Mouse (Mus musculus) heart, adult 8-10 months (tissue): ENCODE measurements around the gene Tef. TPM values are rescaled to one million over a fixed set of nuclear protein-coding genes. Genes with fewer than 3 reads are reported as not detected.
A peak's percentile ranks its signal among the peaks of the same experiment; 100 is the strongest.

Source experiments
- DNase-seq: peaks from one replicate; pipeline ENCODE4 v3.0.0; 2022; ENCODE audit warnings: low spot score
- total RNA-seq, 4 experiments: library from RNA; stranded (reverse); gene quantifications; 2 replicates each; pipeline ENCODE4 v1.2.4; 2022

The Tef gene
- total RNA-seq, 4 experiments from 2014 or later, result 125 to 157 (median 155) TPM

- no peak for DNase-seq
Measured at GRCm38 (mm10) chr15:81828426-81829207, 26.4 kb downstream of the Tef start.

DNA sequence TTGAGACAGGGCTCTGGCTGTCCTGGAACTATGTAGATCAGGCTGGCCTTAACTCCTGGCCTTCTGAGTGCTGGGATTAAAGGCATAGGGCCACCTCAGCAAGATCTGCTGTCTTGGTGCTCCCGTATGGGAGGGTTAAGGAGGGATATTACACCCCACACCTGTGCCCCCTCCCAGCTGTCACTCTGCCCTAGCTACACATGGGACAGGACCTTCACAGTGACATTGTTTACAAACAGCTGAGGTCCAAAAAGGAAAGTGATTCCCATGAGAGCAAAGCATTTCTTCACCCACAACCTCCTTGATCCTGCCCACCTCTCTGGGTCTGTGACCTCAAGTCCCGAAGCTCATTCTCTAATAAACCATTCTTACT, 27.0 kb downstream of the Tef start:
- DNase-seq, result no peak

DNA sequence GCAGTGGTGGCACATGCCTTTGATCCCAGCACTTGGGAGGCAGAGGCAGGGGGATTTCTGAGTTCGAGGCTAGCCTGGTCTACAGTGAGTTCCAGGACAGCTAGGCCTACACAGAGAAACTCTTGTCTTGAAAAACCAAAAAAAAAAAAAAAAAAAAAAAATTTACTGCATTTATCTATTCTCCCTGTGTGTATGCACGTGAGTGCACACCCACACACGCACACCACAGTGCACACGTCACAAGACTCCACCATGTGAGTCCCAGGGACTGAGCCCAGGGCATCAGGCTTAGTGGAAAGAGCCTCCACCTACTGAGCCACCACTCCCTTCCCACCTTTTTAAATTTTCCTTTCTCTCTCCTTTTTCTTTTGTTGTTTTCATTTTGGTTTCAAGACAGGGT, 28.3 kb downstream of the Tef start:
- no peak for DNase-seq

DNA sequence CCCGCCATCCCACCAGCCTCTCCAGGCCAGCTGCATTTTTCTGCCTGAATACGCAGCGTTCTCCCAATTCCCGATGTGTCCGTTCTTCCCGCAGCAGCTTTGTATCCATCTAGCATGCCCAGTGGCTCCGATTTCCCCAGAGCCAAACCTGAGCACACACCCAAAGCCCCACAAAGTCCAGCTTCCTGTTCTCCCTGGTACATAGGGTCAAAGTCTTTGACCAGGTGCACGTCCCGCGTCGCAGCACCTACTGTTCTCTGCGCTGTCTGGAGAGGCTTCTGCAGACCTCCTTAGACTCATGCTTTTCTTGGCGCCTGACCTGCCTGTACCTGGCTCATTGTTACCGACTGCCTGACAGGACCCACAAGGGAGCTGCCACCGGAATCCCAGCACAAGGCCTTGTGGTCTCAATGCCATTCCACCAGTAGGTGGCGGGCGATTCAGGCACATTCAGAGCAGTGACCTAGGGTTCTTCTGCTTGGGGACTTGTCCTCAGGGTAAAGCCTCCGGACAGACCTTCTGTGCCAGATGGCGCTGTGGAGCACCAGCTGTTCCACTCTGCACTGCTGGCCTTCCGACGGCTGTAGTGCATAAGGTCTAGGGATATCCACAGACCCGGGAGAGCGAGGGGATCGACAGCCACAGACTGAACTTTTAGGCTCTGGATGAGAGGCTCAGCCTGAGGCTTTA, 29.1 kb downstream of the Tef start:
- peak; percentile 91 for DNase-seq

DNA sequence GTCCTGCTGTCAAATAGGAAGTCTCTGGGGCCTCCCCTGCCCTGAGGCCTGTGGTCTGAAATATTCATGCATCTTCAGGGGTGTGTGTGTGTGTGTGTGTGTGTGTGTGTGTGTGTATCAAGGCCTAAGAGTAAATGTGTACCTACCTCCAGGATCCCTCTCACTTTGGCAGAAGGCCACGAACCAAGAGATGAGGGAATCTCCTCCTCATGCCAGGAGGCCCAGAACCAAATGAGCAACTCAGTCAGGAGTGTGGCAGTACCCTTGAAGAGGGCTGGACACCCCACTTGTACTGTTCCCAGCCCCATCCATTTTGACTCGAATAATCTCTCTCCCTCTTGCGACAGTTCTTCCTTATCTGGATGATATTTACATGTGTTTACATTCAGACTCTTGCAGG, 30.0 kb downstream of the Tef start:
- no peak for DNase-seq

DNA sequence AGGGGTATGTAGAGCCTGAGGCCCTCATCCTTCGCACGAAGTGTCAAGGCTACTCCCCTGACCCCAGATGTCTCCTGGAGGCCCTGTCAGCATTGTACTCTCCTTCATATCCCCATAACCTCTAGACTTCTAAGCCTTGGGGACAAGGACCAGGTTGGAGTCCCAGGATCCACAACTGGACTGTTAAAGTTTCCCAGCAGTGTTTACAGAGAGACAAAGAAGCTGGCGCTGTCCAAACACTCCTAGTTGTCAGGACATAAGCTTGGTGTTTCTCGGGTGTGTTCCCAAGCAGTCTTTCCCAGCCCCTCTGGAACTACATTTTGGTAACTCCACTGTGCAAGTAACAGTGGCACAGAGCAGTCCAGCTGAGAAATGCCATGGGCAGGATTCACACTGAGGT, 31.3 kb downstream of the Tef start:
- DNase-seq, result no peak

DNA sequence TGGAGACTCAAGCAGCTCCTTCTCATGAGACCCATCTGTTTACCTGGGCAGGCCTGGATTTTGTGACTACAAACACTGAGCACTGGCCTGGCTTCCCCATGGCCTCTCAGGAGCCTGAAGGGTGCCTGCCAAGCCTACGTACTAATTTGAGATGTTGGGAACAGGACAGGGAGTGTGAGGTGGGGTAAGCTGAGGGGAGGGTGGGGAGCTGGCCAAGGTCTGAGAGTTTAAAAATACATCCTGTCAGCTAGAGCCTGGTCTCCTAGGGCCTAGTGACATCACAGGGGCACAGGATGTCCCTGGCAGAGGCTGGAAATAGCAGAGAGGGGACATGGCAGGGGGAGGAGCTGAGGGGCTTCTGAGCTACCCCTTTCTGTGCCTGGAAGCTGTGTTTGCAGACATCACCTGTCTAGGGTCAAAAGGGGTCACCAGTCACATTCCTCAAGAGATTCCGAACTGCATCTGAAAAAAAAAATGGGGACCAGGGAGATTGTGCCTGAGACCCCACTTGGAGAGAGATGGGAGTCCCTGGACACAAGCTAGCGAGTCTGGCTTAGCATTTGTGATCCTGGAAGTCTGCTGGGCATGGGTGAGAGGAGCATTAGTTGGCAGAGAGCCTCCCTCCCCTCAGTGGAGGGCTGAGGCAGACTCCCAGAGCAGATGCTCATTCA, 32.1 kb downstream of the Tef start:
- DNase-seq, result peak; percentile 72

DNA sequence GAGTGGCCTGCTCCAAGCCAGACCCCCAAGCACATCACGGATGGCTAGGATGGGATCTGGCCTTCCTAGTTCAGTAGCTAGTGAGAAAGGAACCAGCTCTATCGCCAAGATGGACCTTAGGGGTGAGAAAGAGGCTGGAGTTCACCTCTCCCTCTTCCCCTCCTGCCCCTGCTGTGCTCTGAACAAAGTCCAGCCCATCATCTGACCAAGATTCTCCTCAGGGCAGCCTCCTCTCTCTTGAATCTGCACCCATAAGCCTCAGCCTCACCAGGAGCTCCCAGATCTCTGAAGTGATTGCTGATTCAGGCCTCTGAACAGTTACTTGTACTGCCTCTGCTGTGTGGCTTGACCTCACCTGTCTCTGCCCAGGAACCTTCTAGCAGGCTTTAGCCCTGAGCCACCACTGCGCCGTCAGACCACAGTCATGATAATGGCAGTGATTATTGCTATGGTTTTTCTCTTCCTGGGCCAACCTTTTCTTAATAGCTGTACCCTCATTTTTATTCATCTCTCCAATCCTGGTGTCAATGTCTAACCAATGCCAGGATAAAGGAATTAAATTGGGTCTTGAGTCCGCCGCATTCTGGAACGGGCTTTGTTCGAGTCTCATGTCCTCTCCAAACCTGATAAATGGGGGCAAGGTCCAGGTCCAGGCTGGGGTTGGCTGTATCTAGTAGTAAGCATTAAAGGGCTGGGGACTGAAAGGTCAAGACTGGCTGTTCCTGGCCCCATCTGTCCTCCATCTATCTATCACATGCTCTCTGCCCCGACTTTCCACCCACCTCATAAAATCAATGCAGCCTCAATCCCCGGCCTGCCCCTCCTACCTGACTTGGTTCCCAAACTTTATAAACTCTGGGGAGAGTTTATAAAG, 33.0 kb downstream of the Tef start:
- DNase-seq, result no peak

DNA sequence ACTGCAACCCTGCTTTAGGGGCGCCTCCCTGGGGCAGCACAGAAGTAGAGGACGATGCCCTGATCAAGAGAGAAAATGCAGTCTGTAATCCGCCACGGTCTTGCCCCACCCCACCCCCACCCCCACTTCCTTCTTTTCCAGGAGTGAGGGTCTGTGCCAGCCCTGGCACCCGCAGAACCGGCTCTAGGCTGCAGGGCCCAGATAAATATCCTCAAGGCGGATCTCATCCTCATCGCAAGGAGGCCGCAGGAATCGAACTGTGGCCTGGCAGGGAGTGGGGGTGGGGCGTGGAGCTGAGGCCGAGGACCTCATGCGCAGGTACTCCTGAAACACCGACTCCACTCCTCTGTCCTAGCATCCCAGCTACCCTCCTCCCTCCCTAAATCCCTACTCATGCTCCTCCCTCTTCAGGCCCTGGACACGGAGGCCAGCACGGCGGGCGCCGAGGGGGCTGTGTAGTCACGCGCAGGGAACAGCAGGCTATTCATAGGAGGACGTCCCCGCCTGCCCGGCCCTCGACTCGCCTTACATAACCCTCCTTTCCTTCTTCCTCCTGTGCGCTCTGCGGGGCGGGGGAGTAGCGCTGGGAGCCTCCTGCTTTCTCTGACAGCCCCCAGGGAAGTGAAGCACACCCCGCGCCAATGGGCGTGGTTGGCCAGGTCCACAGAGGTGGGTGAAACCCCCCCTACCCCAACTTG, 34.1 kb downstream of the Tef start:
- DNase-seq, result peak; percentile 94

GRCm38 (mm10) chr15:81836966-81837920, 35.0 kb downstream of the Tef start:
- no peak for DNase-seq

DNA sequence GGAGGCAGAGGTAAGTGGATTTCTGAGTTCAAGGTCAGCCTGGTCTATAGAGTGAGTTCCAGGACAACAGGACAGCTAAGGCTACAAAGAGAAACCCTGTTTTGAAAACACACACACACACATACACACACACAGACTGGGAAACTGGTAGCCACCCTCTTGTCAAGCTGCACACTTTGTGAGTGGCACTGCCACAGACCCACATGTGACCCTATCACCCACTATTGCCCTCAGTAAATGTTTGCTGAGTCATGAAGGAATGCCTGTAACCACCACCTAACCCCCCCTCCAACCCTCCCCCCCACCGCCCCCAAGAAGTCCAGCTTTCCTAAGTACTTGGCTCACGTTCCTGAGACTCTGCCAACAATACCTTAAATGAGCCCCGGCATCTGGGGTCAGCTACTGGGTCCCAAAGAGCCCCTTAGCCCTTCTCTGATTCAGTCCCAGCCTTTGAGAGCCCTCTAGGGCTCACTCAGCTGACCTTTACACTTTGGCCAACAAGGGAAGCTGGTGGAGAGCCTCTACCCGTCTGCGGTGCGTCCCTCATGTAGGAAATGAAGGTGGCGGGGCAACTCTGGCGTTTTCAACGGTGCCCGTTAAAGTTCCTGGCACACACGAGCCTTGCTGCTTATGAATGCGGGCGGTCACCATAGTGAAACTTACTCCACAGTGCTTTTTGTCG, 36.5 kb downstream of the Tef start:
- no peak for DNase-seq

DNA sequence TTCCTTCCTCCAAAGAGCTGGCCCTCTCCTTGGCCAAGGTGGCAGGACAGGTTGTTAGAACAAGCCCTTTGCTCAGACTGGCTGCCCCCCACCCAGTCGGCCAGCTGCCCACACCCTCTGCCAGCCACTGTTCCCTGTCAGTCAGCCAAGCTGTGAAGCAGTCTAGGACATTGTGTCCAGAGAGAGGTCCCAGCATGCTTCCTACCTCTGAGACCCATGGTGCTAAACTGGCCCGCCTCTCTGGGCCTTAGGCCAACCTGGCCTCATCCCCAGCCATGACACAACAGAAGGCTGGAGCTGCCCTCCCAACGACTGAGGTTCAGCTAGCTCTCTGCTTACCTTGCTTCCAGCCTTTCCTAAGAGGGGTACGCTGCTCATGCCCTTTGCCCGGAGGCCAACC, 37.4 kb downstream of the Tef start:
- peak; percentile 93 for DNase-seq

- no peak for DNase-seq
Measured at GRCm38 (mm10) chr15:81840306-81840705, 38.1 kb downstream of the Tef start.

DNA sequence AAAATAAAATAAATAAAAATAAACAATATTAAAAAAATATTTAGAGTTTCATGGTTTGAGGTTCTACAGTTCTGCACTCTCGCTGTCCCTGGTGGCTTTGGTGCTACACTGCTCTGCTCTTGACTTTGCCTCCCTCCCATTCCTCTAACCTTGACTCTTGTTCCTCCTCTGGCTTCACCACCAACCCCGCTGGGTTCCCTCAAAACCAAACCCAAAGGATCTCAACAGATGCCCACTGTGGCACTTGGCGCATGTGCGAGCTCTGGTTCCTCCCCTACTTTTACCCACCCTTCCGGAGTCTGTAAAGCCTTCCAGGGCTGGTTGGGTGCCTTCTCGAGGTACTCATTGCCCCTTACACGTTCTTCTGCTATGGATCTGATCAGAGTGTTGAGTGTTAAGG, 40.1 kb downstream of the Tef start:
- DNase-seq, result no peak

DNA sequence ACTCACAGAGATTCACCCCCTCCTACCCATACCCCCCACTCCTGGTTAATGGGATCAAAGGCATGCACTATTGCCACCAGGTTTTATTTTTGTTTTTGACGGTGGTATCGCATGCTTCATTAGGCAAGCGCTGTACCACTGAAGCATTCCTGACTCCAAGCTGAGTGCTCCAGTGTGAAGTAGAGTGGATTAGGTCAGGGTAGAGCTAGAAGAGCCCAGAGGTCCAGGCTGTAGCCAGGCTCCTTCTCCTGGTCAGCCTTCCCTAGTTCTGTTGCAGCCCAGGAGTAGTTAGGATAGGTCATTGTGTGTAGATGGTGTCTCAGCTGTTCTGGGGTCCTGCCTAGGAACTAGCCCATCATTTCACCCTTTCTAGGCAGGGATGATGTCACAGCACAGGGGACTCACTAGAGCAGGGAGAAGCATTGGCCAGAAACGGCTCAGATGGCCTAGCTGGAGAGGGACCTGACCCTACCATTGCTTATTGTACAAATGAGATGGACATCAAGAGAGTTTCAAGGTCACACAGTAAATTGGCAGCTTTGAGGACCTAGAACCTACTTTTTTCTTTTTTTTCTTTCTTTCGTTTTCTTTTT, 42.9 kb downstream of the Tef start:
- DNase-seq, result no peak

- DNase-seq, result peak; percentile 75
Measured at GRCm38 (mm10) chr15:81845724-81846123, 43.5 kb downstream of the Tef start.

- DNase-seq, result no peak
Measured at GRCm38 (mm10) chr15:81846755-81847154, 44.5 kb downstream of the Tef start.

DNA sequence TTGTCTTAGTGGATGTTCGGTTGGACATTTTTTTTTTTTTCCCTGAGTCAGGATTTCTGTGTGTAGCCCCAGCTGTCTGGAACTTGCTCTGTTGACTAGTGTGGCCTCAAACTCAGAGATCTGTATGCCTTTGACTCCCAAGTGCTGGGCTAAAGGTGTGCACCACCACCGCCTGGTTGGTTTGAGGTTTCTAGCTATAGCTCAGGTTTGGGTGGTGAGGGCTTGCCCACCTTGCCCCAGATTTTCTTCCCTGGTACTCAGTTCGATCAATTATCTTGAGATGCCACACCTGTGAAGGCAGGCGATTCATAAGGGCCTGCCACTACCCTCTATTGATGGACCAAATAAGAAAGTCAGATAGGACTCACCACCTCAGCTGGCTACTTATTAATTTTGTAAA, 44.9 kb downstream of the Tef start:
- DNase-seq, result no peak

- DNase-seq, result no peak
Measured at GRCm38 (mm10) chr15:81847861-81848260, 45.6 kb downstream of the Tef start.
